Mouse (Mus musculus): Measurements from ENCODE around the gene Sema4a. TPM values are rescaled to one million over a fixed set of nuclear protein-coding genes. Genes with fewer than 3 reads are reported as not detected.

Gene Sema4a
- polyA plus RNA-seq, 1 experiment from 2014 or later, result 32.6 TPM

- Histone ChIP-seq H3K9ac (ENCODE audit: low read depth, low read length) (no peak overlapping the region), H3K9me3 (replicated peaks; ENCODE audit: low read length) (no peaks in the 10 kb centered on the region), H3K36me3 (ENCODE audit: insufficient read depth, low read length) (0 out of 2 replicates have a peak, but pooled peaks cover 7% of the 10 kb centered on the region), H3K4me3 (replicated peaks; ENCODE audit: low read depth, low read length) (no peak overlapping the region), H3K4me2 (ENCODE audit: low read length) (no peak overlapping the region), H3K4me1 (replicated peaks; ENCODE audit: insufficient read depth, low read length) (0 out of 2 replicates have a peak, but pooled peaks cover 20% of the 10 kb centered on the region), H3K27me3 (ENCODE audit: insufficient read depth, low read length) (no peaks in the 10 kb centered on the region), H3K27ac (no peak overlapping the region)
- WGBS, result 45% methylated on average over 7 of the region's 7 CpGs
- DNase-seq (ENCODE audit: low spot score) (no peak), ATAC-seq (replicated peaks; ENCODE audit: low FRiP score, low read depth) (no peak)
- no peak for TF ChIP-seq CTCF (IDR thresholded peaks at IDR 0.05; ENCODE audit: low read depth)
Observed at GRCm38 (mm10) chr3:88407529-88407928, 53.5 kb downstream of the Sema4a start.

DNA sequence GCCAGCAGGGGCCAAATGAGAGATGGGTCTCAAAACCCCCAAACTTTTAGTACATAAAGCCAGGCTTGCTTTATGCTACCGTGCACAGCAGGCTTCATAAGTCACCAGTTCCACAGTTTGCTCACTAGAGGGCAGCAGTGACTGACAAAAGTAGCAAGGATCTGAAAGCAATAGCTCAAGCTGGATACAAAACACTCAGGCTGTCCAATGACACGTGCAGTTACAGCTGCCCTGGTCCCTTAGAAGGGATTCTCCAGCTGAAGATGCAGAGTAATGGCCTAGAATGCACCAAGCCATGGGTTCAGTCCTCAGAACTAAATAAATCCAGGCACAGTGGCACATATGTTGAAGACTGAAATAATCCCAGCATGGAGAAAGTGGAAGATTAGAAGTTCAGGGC is 53.9 kb downstream of the Sema4a start:
- 0 out of 2 replicates have a peak, but pooled peaks cover 20% of the 10 kb centered on the region for H3K4me1 ChIP-seq (replicated peaks; ENCODE audit: insufficient read depth, low read length)

GRCm38 (mm10) chr3:88403522-88404230 is 57.3 kb downstream of the Sema4a start:
- 0 out of 2 replicates have a peak, but pooled peaks cover 9% of the 10 kb centered on the region for H3K4me1 ChIP-seq (replicated peaks; ENCODE audit: insufficient read depth, low read length)
- H3K9ac ChIP-seq (ENCODE audit: low read depth, low read length), result no peak overlapping the region
- H3K4me2 ChIP-seq (ENCODE audit: low read length), result no peak overlapping the region
- no peak overlapping the region for H3K4me3 ChIP-seq (replicated peaks; ENCODE audit: low read depth, low read length)
- WGBS, result 85% methylated on average over 10 of the region's 10 CpGs
- no peak for TF ChIP-seq CTCF (IDR thresholded peaks at IDR 0.05; ENCODE audit: low read depth)
- ATAC-seq (replicated peaks; ENCODE audit: low FRiP score, low read depth) (no peak), DNase-seq (ENCODE audit: low spot score) (no peak)
- H3K27me3 ChIP-seq (ENCODE audit: insufficient read depth, low read length), result no peaks in the 10 kb centered on the region
- 0 out of 2 replicates have a peak, but pooled peaks cover 3% of the 10 kb centered on the region for H3K36me3 ChIP-seq (ENCODE audit: insufficient read depth, low read length)
- H3K27ac ChIP-seq, result no peak overlapping the region
- H3K9me3 ChIP-seq (replicated peaks; ENCODE audit: low read length), result no peaks in the 10 kb centered on the region

More for the DNA sequence above, 53.9 kb downstream of the Sema4a start:
- 0 out of 2 replicates have a peak, but pooled peaks cover 5% of the 10 kb centered on the region for H3K36me3 ChIP-seq (ENCODE audit: insufficient read depth, low read length)
- WGBS, result 0% methylated on average over 2 of the region's 2 CpGs
- H3K4me2 ChIP-seq (ENCODE audit: low read length), result no peak overlapping the region
- no peak overlapping the region for H3K9ac ChIP-seq (ENCODE audit: low read depth, low read length)
- ATAC-seq (replicated peaks; ENCODE audit: low FRiP score, low read depth) (no peak), DNase-seq (ENCODE audit: low spot score) (peak; percentile 96)
- no peaks in the 10 kb centered on the region for H3K27me3 ChIP-seq (ENCODE audit: insufficient read depth, low read length)
- H3K4me3 ChIP-seq (replicated peaks; ENCODE audit: low read depth, low read length), result no peak overlapping the region
- peak; percentile 92 for TF ChIP-seq CTCF (IDR thresholded peaks at IDR 0.05; ENCODE audit: low read depth)
- no peak overlapping the region for H3K27ac ChIP-seq
- no peaks in the 10 kb centered on the region for H3K9me3 ChIP-seq (replicated peaks; ENCODE audit: low read length)

- ATAC-seq (replicated peaks; ENCODE audit: low FRiP score, low read depth) (no peak), DNase-seq (ENCODE audit: low spot score) (no peak)
- no peak for TF ChIP-seq CTCF (IDR thresholded peaks at IDR 0.05; ENCODE audit: low read depth)
- Histone ChIP-seq H3K9ac (ENCODE audit: low read depth, low read length) (no peak overlapping the region), H3K4me2 (ENCODE audit: low read length) (no peak overlapping the region), H3K4me1 (replicated peaks; ENCODE audit: insufficient read depth, low read length) (no peaks in the 10 kb centered on the region), H3K4me3 (replicated peaks; ENCODE audit: low read depth, low read length) (no peak overlapping the region), H3K36me3 (ENCODE audit: insufficient read depth, low read length) (0 out of 2 replicates have a peak, but pooled peaks cover 8% of the 10 kb centered on the region), H3K9me3 (replicated peaks; ENCODE audit: low read length) (no peaks in the 10 kb centered on the region), H3K27ac (no peak overlapping the region), H3K27me3 (ENCODE audit: insufficient read depth, low read length) (no peaks in the 10 kb centered on the region)
- WGBS, result 83% methylated on average over 2 of the region's 2 CpGs
Observed at GRCm38 (mm10) chr3:88398666-88399065, 62.3 kb downstream of the Sema4a start.

- no peak for TF ChIP-seq CTCF (IDR thresholded peaks at IDR 0.05; ENCODE audit: low read depth)
- H3K9me3 ChIP-seq (replicated peaks; ENCODE audit: low read length), result no peaks in the 10 kb centered on the region
- H3K9ac ChIP-seq (ENCODE audit: low read depth, low read length), result no peak overlapping the region
- no peak overlapping the region for H3K27ac ChIP-seq
- no peak for ATAC-seq (replicated peaks; ENCODE audit: low FRiP score, low read depth)
- H3K27me3 ChIP-seq (ENCODE audit: insufficient read depth, low read length), result no peaks in the 10 kb centered on the region
- H3K4me2 ChIP-seq (ENCODE audit: low read length), result no peak overlapping the region
- no peak for DNase-seq (ENCODE audit: low spot score)
- no peaks in the 10 kb centered on the region for H3K4me1 ChIP-seq (replicated peaks; ENCODE audit: insufficient read depth, low read length)
- H3K36me3 ChIP-seq (ENCODE audit: insufficient read depth, low read length), result 0 out of 2 replicates have a peak, but pooled peaks cover 8% of the 10 kb centered on the region
- 82% methylated on average over 8 of the region's 8 CpGs for WGBS
- no peak overlapping the region for H3K4me3 ChIP-seq (replicated peaks; ENCODE audit: low read depth, low read length)
Observed at GRCm38 (mm10) chr3:88395742-88396141, 65.2 kb downstream of the Sema4a start.

DNA sequence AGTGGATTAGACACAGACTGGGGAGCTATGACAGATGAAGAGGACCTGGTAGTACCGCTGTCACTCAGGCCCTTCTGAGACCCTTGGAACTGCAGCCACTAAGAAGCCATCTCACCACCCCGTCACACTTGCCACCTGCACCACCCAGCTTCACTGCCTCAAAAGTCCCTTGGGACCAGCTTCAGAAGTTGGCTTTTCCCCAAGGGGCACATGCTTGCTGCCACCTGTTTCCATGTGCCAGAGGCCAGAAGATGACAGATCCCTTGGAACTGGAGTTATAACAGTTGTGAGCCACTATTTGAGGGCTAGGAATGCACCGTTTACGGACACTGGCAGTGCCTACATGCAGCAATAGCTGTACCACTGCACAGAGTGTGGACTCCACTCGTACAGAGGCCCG is 65.7 kb downstream of the Sema4a start:
- 0 out of 2 replicates have a peak, but pooled peaks cover 9% of the 10 kb centered on the region for H3K36me3 ChIP-seq (ENCODE audit: insufficient read depth, low read length)

More for the DNA sequence above, 65.7 kb downstream of the Sema4a start:
- DNase-seq (ENCODE audit: low spot score) (no peak), ATAC-seq (replicated peaks; ENCODE audit: low FRiP score, low read depth) (no peak)
- Histone ChIP-seq H3K4me2 (ENCODE audit: low read length) (no peak overlapping the region), H3K27me3 (ENCODE audit: insufficient read depth, low read length) (no peaks in the 10 kb centered on the region), H3K4me1 (replicated peaks; ENCODE audit: insufficient read depth, low read length) (no peaks in the 10 kb centered on the region), H3K9ac (ENCODE audit: low read depth, low read length) (no peak overlapping the region), H3K9me3 (replicated peaks; ENCODE audit: low read length) (no peaks in the 10 kb centered on the region; the same call in 1 of the 2 replicates), H3K4me3 (replicated peaks; ENCODE audit: low read depth, low read length) (no peak overlapping the region), H3K27ac (no peak overlapping the region)
- 95% methylated on average over 6 of the region's 6 CpGs for WGBS
- TF ChIP-seq CTCF (IDR thresholded peaks at IDR 0.05; ENCODE audit: low read depth), result no peak

Measured in kidney, postnatal 0 days (tissue).